Mouse (Mus musculus) G1E (cell line): Measurements from ENCODE around the gene Astn1. TPM values are rescaled to one million over a fixed set of nuclear protein-coding genes. Genes with fewer than 3 reads are reported as not detected.

Experiments used
- ATAC-seq: 2 replicates; pipeline ENCODE4 v1.8.0; 2016; ENCODE audit warnings: mild to moderate bottlenecking; ENCODE audit not compliant: insufficient number of reproducible peaks, poor library complexity, low FRiP score, severe bottlenecking; ENCODE audit errors: extremely low read depth
- DNase-seq: peaks from one replicate; pipeline ENCODE4 v3.0.0; 2012; ENCODE audit warnings: low spot score
- H3K27me3 ChIP-seq: 2 replicates; pipeline ENCODE4 v1.6.1; 2012; ENCODE audit warnings: mild to moderate bottlenecking, low read length, inconsistent platforms; ENCODE audit not compliant: insufficient read depth
- H3K36me3 ChIP-seq: replicated peaks from 2 replicates; pipeline ENCODE3; 2012; ENCODE audit warnings: mild to moderate bottlenecking, inconsistent platforms
- H3K4me1 ChIP-seq: 2 replicates; pipeline ENCODE4 v1.6.1; 2012; ENCODE audit warnings: low read depth, low read length, inconsistent platforms, mixed read lengths; ENCODE audit not compliant: insufficient read depth
- H3K4me3 ChIP-seq: 2 replicates; pipeline ENCODE4 v1.5.1; 2012; ENCODE audit warnings: low read depth, mild to moderate bottlenecking, inconsistent platforms, low read length, moderate library complexity, mixed read lengths
- H3K9me3 ChIP-seq: replicated peaks from 2 replicates; pipeline ENCODE4 v1.6.1; 2012; ENCODE audit warnings: inconsistent platforms
- CTCF ChIP-seq: IDR thresholded peaks from 2 replicates; pipeline ENCODE4 v1.5.1; 2012; ENCODE audit warnings: low read depth, low read length, inconsistent platforms, mixed read lengths
- GATA1 ChIP-seq: IDR thresholded peaks from 2 replicates; pipeline ENCODE4 v1.6.1; 2012; ENCODE audit warnings: borderline replicate concordance, low read length, inconsistent platforms, mixed read lengths
- GATA2 ChIP-seq: IDR thresholded peaks from 2 replicates; pipeline ENCODE4 v1.6.1; 2012; ENCODE audit warnings: low read depth, low read length, inconsistent platforms, borderline replicate concordance
- POLR2AphosphoS5 ChIP-seq: IDR thresholded peaks from 2 replicates; pipeline ENCODE4 v1.6.1; 2012; ENCODE audit warnings: low read depth, low read length, inconsistent platforms; ENCODE audit not compliant: insufficient replicate concordance
- TAL1 ChIP-seq: conservative IDR thresholded peaks from 2 replicates; pipeline ENCODE4 v1.6.1; 2012; ENCODE audit warnings: low read depth, low read length, inconsistent platforms, mixed read lengths
- polyA plus RNA-seq: library from polyadenylated mRNA; stranded (reverse); fragments of >175 nt; gene quantifications from 2 replicates; pipeline ENCODE4 v1.2.3, GENCODE M21; 2012
- total RNA-seq, 2 experiments: library from RNA; stranded (forward) in 1 of 2; stranded (reverse) in 1 of 2; fragments of 200-1000 nt in 1 of 2; fragments of >200 nt in 1 of 2; fragmentation: Nextera tagmentation in 1 of 2; gene quantifications; 2 replicates each; pipeline ENCODE4 v1.2.3; 2014 to 2017

Gene Astn1
- total and polyA plus RNA-seq, 3 experiments = 0.08 to 0.16 TPM; not detected in 1

GRCm38 (mm10) chr1:158666001-158666400 lies 303.9 kb downstream of the Astn1 start:
- no peak for DNase-seq
- Histone ChIP-seq H3K4me3 (no peak overlapping the region), H3K9me3 (peaks cover 35% of the 10 kb centered on the region), H3K4me1 (no peaks in the 10 kb centered on the region), H3K36me3 (no peaks in the 10 kb centered on the region), H3K27me3 (no peaks in the 10 kb centered on the region)
- no peak for ATAC-seq
- no peak for TF ChIP-seq POLR2AphosphoS5
- no peak for TF ChIP-seq TAL1
- TF ChIP-seq CTCF = no peak
- no peak for TF ChIP-seq GATA1
- no peak for TF ChIP-seq GATA2

- Histone ChIP-seq H3K4me1 (no peaks in the 10 kb centered on the region), H3K36me3 (no peaks in the 10 kb centered on the region), H3K4me3 (no peak overlapping the region), H3K27me3 (no peaks in the 10 kb centered on the region), H3K9me3 (peaks cover 41% of the 10 kb centered on the region)
- TF ChIP-seq GATA1 = no peak
- TF ChIP-seq POLR2AphosphoS5 = no peak
- TF ChIP-seq TAL1 = no peak
- TF ChIP-seq GATA2 = no peak
- ATAC-seq = no peak
- no peak for DNase-seq
Measured at GRCm38 (mm10) chr1:158669971-158670592, 308.0 kb downstream of the Astn1 start.

- Histone ChIP-seq H3K27me3 (no peaks in the 10 kb centered on the region), H3K4me1 (no peaks in the 10 kb centered on the region), H3K4me3 (no peak overlapping the region), H3K36me3 (no peaks in the 10 kb centered on the region), H3K9me3 (peaks cover 12% of the 10 kb centered on the region)
- DNase-seq = no peak
- ATAC-seq = no peak
- TF ChIP-seq CTCF (no peak), TAL1 (no peak), GATA1 (no peak), POLR2AphosphoS5 (no peak), GATA2 (no peak)
Measured at GRCm38 (mm10) chr1:158687726-158688125, 325.7 kb downstream of the Astn1 start.

- no peaks in the 10 kb centered on the region for H3K4me1 ChIP-seq
- H3K4me3 ChIP-seq = no peak overlapping the region
- H3K36me3 ChIP-seq = no peaks in the 10 kb centered on the region
- H3K9me3 ChIP-seq = peaks cover 25% of the 10 kb centered on the region
- ATAC-seq (no peak), DNase-seq (no peak)
- TF ChIP-seq GATA1 = no peak
- no peak for TF ChIP-seq TAL1
- no peak for TF ChIP-seq POLR2AphosphoS5
- no peak for TF ChIP-seq CTCF
- TF ChIP-seq GATA2 = no peak
- H3K27me3 ChIP-seq = no peaks in the 10 kb centered on the region
Measured at GRCm38 (mm10) chr1:158697423-158697822, 335.4 kb downstream of the Astn1 start.

- TF ChIP-seq TAL1 (no peak), GATA2 (no peak), GATA1 (no peak), CTCF (no peak), POLR2AphosphoS5 (no peak)
- no peaks in the 10 kb centered on the region for H3K27me3 ChIP-seq
- DNase-seq (no peak), ATAC-seq (no peak)
- no peak overlapping the region for H3K4me3 ChIP-seq
- peaks cover 26% of the 10 kb centered on the region for H3K9me3 ChIP-seq
- H3K4me1 ChIP-seq = no peaks in the 10 kb centered on the region
- H3K36me3 ChIP-seq = no peaks in the 10 kb centered on the region
Measured at GRCm38 (mm10) chr1:158697859-158698569, 335.9 kb downstream of the Astn1 start.

GRCm38 (mm10) chr1:158699276-158699675 lies 337.2 kb downstream of the Astn1 start:
- no peak for TF ChIP-seq GATA2
- TF ChIP-seq TAL1 = no peak
- TF ChIP-seq POLR2AphosphoS5 = no peak
- TF ChIP-seq GATA1 = no peak
- no peak for TF ChIP-seq CTCF
- no peaks in the 10 kb centered on the region for H3K27me3 ChIP-seq
- peaks cover 28% of the 10 kb centered on the region for H3K9me3 ChIP-seq
- no peak for ATAC-seq
- no peaks in the 10 kb centered on the region for H3K36me3 ChIP-seq
- H3K4me1 ChIP-seq = no peaks in the 10 kb centered on the region
- no peak for DNase-seq
- no peak overlapping the region for H3K4me3 ChIP-seq
